Mouse (Mus musculus) megakaryocyte, embryonic 14.5 days (primary cell): ENCODE data around the gene Upk3a.
"Not testable (repeated sequence)": the region's sequence is repeated elsewhere in the genome, so short reads cannot be mapped to it uniquely, and the experiment has no call there.

Source experiments
- FLI1 ChIP-seq: IDR thresholded peaks from 2 replicates; pipeline ENCODE4 v1.6.1; 2012; ENCODE audit warnings: low read length, inconsistent platforms, mixed read lengths
- GATA1 ChIP-seq: IDR thresholded peaks from 3 replicates; pipeline ENCODE4 v1.6.1; 2012; ENCODE audit warnings: mixed read lengths, low read length, inconsistent platforms, borderline replicate concordance

DNA sequence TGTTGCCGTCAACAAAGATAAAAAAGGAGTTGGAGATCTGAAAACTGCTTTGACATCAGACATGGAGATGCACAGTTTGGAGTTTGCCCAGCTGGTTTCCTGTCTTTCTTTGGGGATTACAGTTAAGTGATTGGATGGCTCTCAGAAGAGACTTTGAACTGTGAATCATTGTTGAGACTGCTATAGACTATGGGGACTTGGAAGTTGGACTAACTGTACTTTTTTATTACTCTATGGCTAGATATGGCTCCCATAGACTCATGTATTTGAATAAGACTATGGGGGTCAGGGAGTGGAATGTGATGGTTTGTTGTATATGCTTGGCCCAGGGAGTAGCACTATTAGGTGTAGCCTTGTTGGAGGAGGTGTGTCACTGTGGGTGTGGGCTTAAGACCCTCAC, 13.7 kb downstream of the Upk3a start:
- TF ChIP-seq GATA1, FLI1: not testable (repeated sequence)
